Mouse (Mus musculus) gastrocnemius, postnatal 10 days (tissue): ENCODE measurements around the gene Aspdh. TPM values are rescaled to one million over a fixed set of nuclear protein-coding genes. Genes with fewer than 3 reads are reported as not detected.

ENCODE experiments used
- DNase-seq: peaks from one replicate; pipeline ENCODE4 v3.0.0; 2021; ENCODE audit warnings: mixed read lengths
- total RNA-seq, 2 experiments: library from RNA; stranded (reverse); gene quantifications; 2 replicates each; pipeline ENCODE4 v1.2.3; 2021

Aspdh gene
- total RNA-seq, 2 experiments from 2014 or later: not detected

DNA sequence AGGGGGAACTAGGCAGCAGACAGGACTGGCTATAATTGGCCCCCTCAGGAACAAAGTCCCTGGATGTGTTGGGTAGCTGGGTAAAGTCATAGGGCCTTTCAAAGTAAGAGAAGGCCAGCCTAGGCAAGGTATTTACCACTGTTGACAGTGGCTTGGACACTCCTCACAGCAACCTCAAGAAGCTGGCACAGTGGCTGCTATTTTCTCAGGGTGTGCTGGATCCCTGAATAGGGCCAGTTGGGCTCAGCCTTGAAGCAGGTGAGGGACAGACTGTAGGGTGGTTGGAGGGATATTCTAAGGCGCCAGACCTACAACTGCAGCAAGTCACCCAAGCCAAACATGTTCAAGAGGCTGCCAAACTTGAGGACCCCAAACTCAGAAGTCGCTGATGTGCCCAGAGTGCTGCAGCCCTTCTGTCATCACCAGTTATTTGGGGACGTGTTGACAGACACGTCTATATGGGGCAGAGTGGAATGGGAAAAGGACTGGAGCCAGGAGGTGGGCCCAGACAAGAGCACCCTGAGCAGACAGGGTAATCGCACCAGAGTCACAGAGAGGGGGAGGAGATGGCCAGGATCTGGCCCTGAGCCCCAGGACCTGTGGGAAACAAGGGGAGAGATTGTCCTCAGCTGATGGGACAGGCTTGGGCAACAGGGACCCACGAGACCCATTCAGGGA lies 6.8 kb downstream of the Aspdh start:
- peak; percentile 47 for DNase-seq

DNA sequence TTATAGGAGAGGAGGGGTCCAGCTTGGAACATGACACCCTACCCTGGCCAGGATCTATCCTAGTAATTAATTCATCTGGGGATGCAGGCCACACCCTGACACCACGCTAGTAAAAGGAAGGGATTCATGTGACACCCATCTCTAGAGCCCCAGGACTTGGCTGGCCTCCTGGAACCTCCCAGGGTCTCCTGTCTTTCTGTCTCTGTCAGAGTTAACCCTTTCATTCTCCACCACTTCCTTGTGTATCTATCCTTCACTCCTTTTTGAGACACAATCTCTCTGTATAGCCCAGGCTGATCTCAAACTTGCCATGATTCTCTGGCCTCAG lies 7.3 kb downstream of the Aspdh start:
- peak; percentile 42 for DNase-seq

- DNase-seq: peak; percentile 63
Measured at GRCm38 (mm10) chr7:44472961-44473646, 7.9 kb downstream of the Aspdh start.

GRCm38 (mm10) chr7:44474419-44474818 lies 9.2 kb downstream of the Aspdh start:
- DNase-seq: peak; percentile 77

- peak; percentile 8 for DNase-seq
Measured at GRCm38 (mm10) chr7:44475046-44475614, 9.9 kb downstream of the Aspdh start.

- no peak for DNase-seq
Measured at GRCm38 (mm10) chr7:44482836-44483435, 17.7 kb downstream of the Aspdh start.

- DNase-seq: no peak
Measured at GRCm38 (mm10) chr7:44484109-44484508, 18.9 kb downstream of the Aspdh start.

- peak; percentile 76 for DNase-seq
Measured at GRCm38 (mm10) chr7:44484841-44485571, 19.8 kb downstream of the Aspdh start.

GRCm38 (mm10) chr7:44485572-44486195 lies 20.5 kb downstream of the Aspdh start:
- no peak for DNase-seq

DNA sequence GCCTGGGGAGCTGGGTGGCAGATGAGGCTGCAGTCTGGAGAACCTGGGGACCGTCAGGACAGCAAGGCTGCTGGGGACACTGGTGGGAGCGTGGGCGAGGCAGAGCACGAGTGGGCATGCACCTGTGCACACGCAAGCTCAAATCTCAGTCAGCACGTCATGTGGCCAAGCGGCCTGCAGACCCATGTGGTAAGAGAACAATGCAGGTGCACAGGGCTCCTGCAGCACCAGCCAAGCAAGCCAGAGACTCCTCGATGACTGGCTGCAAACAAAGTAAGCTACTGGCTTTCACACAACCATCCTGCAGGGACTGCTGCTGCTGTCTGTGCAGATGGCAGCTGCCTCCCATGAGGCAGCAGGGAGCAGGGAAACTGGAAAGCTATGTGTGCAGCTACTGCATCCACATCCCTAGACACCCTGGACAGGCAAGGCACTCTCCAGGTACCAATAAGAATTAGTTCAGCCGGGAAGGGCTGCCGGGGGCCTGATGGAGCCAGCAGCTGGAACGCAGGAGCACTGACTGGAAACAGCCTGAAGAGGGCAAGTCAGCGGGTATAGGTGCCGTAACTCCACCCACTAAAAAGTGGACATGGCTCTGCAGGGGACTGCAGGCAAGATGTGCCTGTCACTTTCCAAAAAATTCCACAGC lies 21.9 kb downstream of the Aspdh start:
- DNase-seq: peak; percentile 5

DNA sequence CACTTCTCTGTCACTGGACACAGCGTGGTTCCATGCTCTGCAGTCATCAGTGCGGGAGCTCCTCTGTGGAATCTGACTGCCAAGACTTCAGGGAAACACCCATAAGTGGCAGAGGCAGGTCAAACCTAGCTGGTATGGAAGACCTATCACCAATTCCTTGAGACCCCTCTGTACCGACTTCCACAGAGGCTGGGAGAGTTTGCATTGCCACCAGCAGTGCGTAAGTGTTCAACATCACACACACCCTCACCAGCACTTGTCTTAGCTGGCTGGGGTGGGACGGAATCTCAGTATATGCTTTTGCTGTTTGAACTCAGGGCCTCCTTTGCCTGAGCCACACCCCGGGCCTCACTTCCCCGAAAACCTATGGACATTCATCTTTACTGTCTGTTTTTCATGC lies 22.7 kb downstream of the Aspdh start:
- no peak for DNase-seq

GRCm38 (mm10) chr7:44488545-44488944 lies 23.4 kb downstream of the Aspdh start:
- peak; percentile 3 for DNase-seq

DNA sequence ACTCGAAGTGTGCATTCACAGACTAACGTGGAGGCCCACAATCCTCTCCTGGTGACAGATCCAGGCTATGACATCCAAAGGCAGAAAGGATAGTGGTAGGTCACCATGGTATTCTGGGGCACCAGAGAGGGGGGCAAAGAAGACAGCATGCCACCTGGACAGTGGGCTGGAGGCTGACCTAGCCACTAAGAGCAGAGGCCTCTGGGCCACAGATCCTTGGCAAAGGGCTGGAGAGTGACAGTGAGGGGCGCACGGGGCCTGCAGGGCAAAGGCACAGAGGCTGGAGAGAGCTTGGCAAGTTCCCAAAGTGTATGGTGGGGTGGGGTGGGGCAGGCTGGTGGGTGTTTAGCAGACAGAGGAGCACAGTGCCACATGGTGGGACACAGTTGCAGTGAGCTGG lies 25.1 kb downstream of the Aspdh start:
- peak; percentile 5 for DNase-seq

DNA sequence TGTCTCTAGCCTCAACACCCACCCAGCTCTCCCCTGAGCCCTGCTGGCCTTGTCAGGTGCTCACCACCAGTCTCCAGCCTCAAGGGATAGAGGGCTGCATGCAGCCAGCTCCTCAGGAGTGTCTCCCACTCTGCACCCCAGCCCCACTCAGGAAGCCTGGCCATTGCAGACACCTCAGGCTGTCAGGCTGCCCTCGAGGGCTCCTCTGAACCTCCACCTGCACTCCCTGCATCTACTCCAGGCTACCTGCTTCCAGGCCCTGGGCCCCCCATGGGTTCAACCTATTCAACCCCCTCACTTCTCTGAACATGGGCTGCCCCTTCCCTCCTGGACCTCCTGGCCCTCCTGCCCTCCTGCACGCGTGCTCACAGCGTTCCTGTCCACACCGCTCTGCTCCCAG lies 26.2 kb downstream of the Aspdh start:
- DNase-seq: peak; percentile 2

DNA sequence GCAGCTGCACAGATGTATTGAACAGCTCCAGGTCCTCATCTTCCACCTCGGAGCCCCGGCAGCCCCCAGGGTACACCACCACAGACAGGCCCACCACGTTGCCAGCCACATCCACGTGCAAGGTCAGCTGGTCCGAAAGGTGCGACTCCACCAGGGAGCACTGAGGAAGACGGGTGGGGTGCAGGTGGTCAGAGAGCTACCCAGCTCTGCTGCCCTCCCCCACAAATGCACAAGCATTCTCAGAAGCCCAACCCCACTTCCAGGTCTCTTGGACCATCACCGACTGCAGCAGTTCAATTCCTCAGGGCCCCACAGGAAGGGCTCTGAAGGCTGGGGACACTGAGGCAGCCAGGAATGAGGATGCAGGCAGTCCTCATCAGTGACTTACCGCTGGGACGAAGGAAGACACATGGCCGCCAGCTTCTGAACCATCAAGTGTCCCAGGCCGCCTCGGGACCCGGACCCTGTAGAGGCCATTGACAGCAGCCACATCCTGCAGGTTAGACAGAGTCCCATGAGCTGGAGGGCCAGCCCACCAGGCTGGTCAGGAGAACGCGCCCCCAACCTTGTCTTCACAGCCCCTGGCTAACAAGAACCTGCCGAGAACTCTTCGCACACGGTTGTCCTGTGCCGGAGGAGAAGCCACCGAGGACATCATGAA lies 27.1 kb downstream of the Aspdh start:
- peak; percentile 6 for DNase-seq

GRCm38 (mm10) chr7:44494681-44495080 lies 29.5 kb downstream of the Aspdh start:
- DNase-seq: no peak

- DNase-seq: no peak
Measured at GRCm38 (mm10) chr7:44495086-44495485, 29.9 kb downstream of the Aspdh start.

DNA sequence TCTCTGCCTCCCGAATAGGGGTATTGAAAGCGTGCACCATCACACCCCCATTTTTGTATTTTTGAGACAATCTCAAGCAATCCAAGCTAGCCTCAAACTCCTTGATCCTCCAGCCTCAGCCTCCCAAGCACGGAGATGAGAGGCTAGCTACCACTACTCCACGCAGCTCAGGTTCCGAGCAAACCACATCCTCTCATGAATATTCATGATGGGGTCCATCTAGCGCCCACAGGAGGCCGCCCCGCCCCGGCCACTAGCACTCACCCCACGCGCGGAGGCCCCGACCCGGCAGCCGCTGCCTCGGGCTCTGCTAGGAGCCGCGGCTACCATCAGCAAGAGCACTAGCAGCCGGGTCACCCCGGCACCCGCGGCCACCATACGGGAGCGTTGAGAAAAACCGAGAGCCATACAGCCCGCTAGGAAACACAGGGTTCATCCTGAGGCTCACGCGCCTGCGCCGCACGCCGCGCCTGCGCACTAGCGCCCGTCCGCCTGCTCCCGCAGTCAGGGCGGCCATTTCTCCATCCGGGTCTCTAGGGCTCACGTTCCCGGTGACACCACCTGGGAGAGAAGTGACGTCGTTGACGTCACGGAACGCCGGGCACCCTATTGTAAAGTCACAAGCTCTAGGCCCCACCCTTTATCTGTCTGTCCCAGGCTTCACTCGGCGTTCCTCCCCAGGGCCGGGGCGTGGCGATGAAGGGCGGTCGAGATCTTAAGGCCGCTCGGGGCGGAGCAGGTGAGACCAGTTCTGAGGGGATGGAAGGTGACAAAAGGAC lies 31.0 kb downstream of the Aspdh start, which contains the start of the genes Emc10 and Fam71e1:
Gene Emc10, minus strand, starts transcription at position 538 of the 779 bp plus-strand sequence.
Gene Fam71e1, plus strand, starts transcription at position 590 of the 779 bp plus-strand sequence.
- peak; percentile 97 for DNase-seq

GRCm38 (mm10) chr7:44496771-44497109 lies 31.5 kb downstream of the Aspdh start:
- DNase-seq: no peak
